ENCODE assay signal across 13 mouse cellular contexts in genomic region chr13:54180461-54180860, GRCm38 (mm10). TPM values are rescaled to one million over a fixed set of nuclear protein-coding genes. Genes with fewer than 3 reads are reported as not detected.
DNase-seq lines count a peak whose midpoint lies in the region; ATAC-seq and TF ChIP-seq lines count a peak whose summit lies in the region.
"Had no signal": no experiment of that assay in that cellular context is flagged by ENCODE, and none has a peak within 500 bp of the region (broad histone marks: within the 10 kb centered on the region; RNA-seq: fewer than 3 reads in every experiment).

No protein-coding gene starts in this region.

- peak; percentile 72 for DNase-seq in adrenal gland, postnatal 10 days
- DNase-seq in adrenal gland, adult (ENCODE audit: inconsistent age in 2 of 2, low spot score in 1 of 2): no peak
- DNase-seq in lung, adult 2 months: no peak
- DNase-seq in heart, postnatal 25 days (ENCODE audit: low spot score): peak; percentile 56
- DNase-seq in urinary bladder, postnatal 10 days (ENCODE audit: low spot score): no peak
- DNase-seq in thymus, adult 2 months: no peak
- DNase-seq in forebrain, embryonic 10.5 days (ENCODE audit: extremely low spot score, low spot score): no peak
- DNase-seq: cerebellum, adult 11-12 months; kidney, adult 11 months had no signal

- intact Hi-C loops in heart, postnatal 25 days (cut with DNase I): no loop called here

- no peak overlapping the region for H3K9ac ChIP-seq in lung, embryonic 15.5 days
- H3K9ac ChIP-seq: hindbrain, embryonic 14.5 days; liver, embryonic 14.5 days had no signal

- no peaks in the 10 kb centered on the region for H3K27me3 ChIP-seq in lung, embryonic 15.5 days
- no peaks in the 10 kb centered on the region for H3K27me3 ChIP-seq in thymus, adult 2 months (ENCODE audit: control insufficient read depth, insufficient read depth, low read length)
- H3K27me3 ChIP-seq in forebrain, embryonic 10.5 days (ENCODE audit: poor library complexity, severe bottlenecking): no peaks in the 10 kb centered on the region

- H3K4me3 ChIP-seq in lung, embryonic 15.5 days: no peak overlapping the region
- H3K4me3 ChIP-seq in lung, adult 2 months (replicated peaks; ENCODE audit: extremely low read depth, low read depth, low read length): no peak overlapping the region
- H3K4me3 ChIP-seq in thymus, adult 2 months (ENCODE audit: control insufficient read depth, insufficient read depth, low read length): no peak overlapping the region
- no peak overlapping the region for H3K4me3 ChIP-seq in forebrain, embryonic 10.5 days
- H3K4me3 ChIP-seq: layer of hippocampus, adult 2 months had no signal

- H3K36me3 ChIP-seq in lung, embryonic 15.5 days: no peaks in the 10 kb centered on the region
- no peaks in the 10 kb centered on the region for H3K36me3 ChIP-seq in thymus, adult 2 months (ENCODE audit: control insufficient read depth, insufficient read depth, low read length)
- no peaks in the 10 kb centered on the region for H3K36me3 ChIP-seq in forebrain, embryonic 10.5 days (replicated peaks)

- no peak for TF ChIP-seq POLR2A in lung, adult 2 months (IDR thresholded peaks at IDR 0.05; ENCODE audit: borderline replicate concordance, extremely low read depth, low read depth, low read length)
- TF ChIP-seq POLR2A in thymus, adult 2 months (IDR thresholded peaks at IDR 0.05; ENCODE audit: control insufficient read depth, extremely low read depth, insufficient read depth, low read length, poor library complexity): no peak

- no peak for TF ChIP-seq CTCF in lung, adult 2 months (IDR thresholded peaks at IDR 0.05; ENCODE audit: insufficient read depth, low read length)
- TF ChIP-seq CTCF in thymus, adult 2 months (IDR thresholded peaks at IDR 0.05; ENCODE audit: borderline replicate concordance, control insufficient read depth, extremely low read depth, insufficient read depth, low read length, poor library complexity): no peak

- no peak overlapping the region for H3K27ac ChIP-seq in lung, embryonic 15.5 days
- H3K27ac ChIP-seq in thymus, adult 2 months (ENCODE audit: control insufficient read depth, insufficient read depth, low read length): no peak overlapping the region
- no peak overlapping the region for H3K27ac ChIP-seq in forebrain, embryonic 10.5 days
- H3K27ac ChIP-seq: hindbrain, embryonic 14.5 days; layer of hippocampus, adult 2 months; liver, embryonic 14.5 days had no signal

- no peaks in the 10 kb centered on the region for H3K9me3 ChIP-seq in lung, embryonic 15.5 days
- no peaks in the 10 kb centered on the region for H3K9me3 ChIP-seq in forebrain, embryonic 10.5 days

- peaks cover 8% of the 10 kb centered on the region for H3K4me1 ChIP-seq in lung, embryonic 15.5 days
- H3K4me1 ChIP-seq in lung, adult 2 months (ENCODE audit: control insufficient read depth, insufficient read depth, low read length): no peaks in the 10 kb centered on the region
- no peaks in the 10 kb centered on the region for H3K4me1 ChIP-seq in thymus, adult 2 months (replicated peaks; ENCODE audit: control insufficient read depth, insufficient read depth, low read length)
- peaks cover 6% of the 10 kb centered on the region; the same call in 1 of the 2 replicates for H3K4me1 ChIP-seq in forebrain, embryonic 10.5 days

- WGBS in lung, embryonic 15.5 days: 38% methylated on average over 3 of the region's 3 CpGs
- WGBS in lung, adult 2 months: 53% methylated on average over 3 of the region's 3 CpGs
- WGBS in thymus, adult 2 months: 93% methylated on average over 3 of the region's 3 CpGs
- 60% methylated on average over 3 of the region's 3 CpGs for WGBS in forebrain, embryonic 10.5 days

- ATAC-seq in lung, embryonic 15.5 days (ENCODE audit: borderline replicate concordance, extremely low read depth, low FRiP score, low TSS enrichment): peak; percentile 52; the same call in 1 of the 2 replicates

- H3K4me2 ChIP-seq in lung, embryonic 15.5 days: no peak overlapping the region
- H3K4me2 ChIP-seq: hindbrain, embryonic 14.5 days had no signal

RNA-seq across cellular contexts. Expression of gene Hrh2, which starts 11.5 kb away (rescaled TPM):
- total RNA-seq in adrenal gland, postnatal 10 days (2021): under 1 TPM; 0.21 to 0.48 TPM
- polyA plus RNA-seq in lung, embryonic 15.5 days (2015; fragmentation: Nextera tagmentation; extraction: Ambion mirVana): 0.12 TPM in 1 of 2 replicates, not detected in the other
- 1.0 and 1.4 TPM in 2 replicates for polyA plus RNA-seq in lung, adult 2 months (2012; rRNA removed)
- total RNA-seq in heart, postnatal 25 days (2021): under 1 TPM; 0.10 to 0.28 TPM
- 3.8 and 4.2 TPM in 2 replicates for polyA plus RNA-seq in thymus, adult 2 months (2012; rRNA removed)
- polyA plus RNA-seq in forebrain, embryonic 10.5 days (2016; fragmentation: Nextera tagmentation; extraction: Ambion mirVana): 0.06 TPM in 1 of 2 replicates, not detected in the other

Comparison
In these comparisons a context has a peak if more than half of its experiments do, and no peak if none do; other contexts are left out.
1. DNase-seq: peak in adrenal gland, postnatal 10 days (single experiment) and heart, postnatal 25 days (single experiment); none in adrenal gland, adult (0 of 2), lung, adult 2 months (single experiment), urinary bladder, postnatal 10 days (single experiment), thymus, adult 2 months (single experiment) and forebrain, embryonic 10.5 days (single experiment).